Mouse (Mus musculus): Measurements from ENCODE around the gene Aicda.
"Not testable (repeated sequence)": the region's sequence is repeated elsewhere in the genome, so short reads cannot be mapped to it uniquely, and the experiment has no call there.

The Aicda gene

DNA sequence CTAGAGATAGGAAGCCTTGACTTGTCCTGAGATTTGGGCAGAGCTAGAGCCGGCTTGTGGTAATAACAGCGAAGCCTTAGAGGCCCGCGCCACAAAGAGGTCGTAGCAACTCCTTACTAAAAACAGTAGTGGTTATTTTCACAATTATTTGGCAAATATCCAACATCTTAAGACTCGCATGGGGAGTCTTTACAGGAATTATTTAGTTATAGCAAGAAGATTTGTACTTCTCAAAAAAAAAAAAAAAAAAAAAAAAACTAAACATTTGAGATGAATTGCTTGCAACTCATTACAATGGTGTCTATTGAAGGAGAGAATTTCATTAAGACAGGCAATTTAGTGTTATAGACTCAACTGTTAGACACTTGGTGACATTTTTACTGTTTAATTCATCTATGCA is 501 bp downstream of the Aicda start:
- DNase-seq (ENCODE audit: low read depth, low spot score), result no peak

DNA sequence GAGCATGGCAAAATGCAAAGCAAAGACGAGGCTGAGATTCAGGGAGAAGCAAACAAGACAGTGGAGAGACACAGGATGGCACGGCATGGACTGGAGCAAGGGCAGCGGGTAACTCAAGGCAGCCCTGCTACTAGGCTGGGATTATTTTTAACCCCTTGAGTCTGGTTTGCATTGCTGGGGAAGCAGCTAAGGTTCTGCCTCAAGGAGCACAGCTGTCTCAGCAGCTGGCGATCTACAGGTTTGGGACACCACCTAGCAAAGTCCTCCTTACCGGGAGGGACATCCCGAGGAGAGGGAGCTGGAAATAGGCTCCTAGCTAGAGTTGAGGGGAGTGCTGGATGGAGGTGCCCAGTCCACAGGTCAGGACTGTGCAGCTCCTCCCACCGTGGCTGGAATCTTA is 1.7 kb downstream of the Aicda start:
- no peak for DNase-seq (ENCODE audit: low read depth, low spot score)

DNA sequence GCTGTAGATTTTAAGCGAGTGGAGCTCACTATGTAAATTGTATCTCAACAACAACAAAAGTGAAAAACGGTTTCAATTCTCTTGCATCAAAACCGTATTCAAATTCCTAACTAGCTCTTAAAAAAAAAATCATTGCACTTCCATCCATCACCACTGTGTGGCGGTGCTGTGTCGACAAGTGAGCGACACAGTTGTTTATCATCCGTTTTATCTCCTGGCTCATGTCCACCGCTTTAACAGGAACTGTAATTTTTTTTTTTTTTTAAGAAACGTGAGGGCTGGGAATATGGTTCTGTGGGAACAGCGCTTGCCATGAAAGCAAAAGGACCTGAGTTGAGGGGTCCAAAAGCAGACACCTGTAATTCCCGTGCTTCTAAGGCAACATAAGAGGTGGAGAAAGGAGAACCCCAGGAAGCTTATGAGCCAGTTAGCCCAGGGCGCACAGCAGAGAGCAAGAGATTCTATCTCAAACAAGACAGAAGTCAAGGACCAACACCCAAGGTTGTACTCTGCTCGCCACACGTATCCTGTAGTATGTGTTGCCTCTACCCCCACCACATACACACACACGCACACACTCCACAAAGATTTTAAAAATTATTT is 3.5 kb downstream of the Aicda start:
- peak; percentile 50 for DNase-seq (ENCODE audit: low read depth, low spot score)

DNA sequence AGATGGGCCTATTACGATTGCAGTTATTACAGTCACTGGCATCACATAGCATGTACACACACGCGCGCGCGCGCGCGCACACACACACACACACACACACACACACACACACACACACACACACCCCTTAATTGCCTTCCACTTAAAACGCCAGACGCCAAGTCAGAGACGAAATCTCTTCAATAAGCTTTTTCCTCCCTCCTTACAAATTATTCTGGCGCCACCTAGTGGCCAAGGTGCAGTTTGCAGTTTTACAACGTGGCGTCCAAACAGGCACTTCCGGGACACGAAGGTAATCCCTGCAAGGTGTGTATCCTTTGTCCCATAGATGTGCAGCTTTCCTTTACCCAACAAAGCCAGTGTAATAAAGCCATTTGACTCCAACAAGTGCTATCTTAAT is 6.8 kb downstream of the Aicda start:
- peak; percentile 68 for DNase-seq (ENCODE audit: low read depth, low spot score)

DNA sequence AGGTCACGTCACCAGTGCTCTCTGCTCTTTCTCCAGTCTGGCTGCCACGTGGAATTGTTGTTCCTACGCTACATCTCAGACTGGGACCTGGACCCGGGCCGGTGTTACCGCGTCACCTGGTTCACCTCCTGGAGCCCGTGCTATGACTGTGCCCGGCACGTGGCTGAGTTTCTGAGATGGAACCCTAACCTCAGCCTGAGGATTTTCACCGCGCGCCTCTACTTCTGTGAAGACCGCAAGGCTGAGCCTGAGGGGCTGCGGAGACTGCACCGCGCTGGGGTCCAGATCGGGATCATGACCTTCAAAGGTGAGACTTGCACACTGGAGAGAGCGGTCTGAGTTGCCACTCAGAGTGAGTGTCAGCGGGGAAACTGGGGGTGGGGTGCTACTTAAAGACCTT is 7.4 kb downstream of the Aicda start:
- no peak for DNase-seq (ENCODE audit: low read depth, low spot score)

DNA sequence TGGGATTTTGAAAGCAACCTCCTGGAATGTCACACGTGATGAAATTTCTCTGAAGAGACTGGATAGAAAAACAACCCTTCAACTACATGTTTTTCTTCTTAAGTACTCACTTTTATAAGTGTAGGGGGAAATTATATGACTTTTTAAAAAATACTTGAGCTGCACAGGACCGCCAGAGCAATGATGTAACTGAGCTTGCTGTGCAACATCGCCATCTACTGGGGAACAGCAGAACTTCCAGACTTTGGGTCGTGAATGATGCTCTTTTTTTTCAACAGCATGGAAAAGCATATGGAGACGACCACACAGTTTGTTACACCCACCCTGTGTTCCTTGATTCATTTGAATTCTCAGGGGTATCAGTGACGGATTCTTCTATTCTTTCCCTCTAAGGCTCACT is 8.9 kb downstream of the Aicda start:
- DNase-seq (ENCODE audit: low read depth, low spot score), result peak; percentile 30

DNA sequence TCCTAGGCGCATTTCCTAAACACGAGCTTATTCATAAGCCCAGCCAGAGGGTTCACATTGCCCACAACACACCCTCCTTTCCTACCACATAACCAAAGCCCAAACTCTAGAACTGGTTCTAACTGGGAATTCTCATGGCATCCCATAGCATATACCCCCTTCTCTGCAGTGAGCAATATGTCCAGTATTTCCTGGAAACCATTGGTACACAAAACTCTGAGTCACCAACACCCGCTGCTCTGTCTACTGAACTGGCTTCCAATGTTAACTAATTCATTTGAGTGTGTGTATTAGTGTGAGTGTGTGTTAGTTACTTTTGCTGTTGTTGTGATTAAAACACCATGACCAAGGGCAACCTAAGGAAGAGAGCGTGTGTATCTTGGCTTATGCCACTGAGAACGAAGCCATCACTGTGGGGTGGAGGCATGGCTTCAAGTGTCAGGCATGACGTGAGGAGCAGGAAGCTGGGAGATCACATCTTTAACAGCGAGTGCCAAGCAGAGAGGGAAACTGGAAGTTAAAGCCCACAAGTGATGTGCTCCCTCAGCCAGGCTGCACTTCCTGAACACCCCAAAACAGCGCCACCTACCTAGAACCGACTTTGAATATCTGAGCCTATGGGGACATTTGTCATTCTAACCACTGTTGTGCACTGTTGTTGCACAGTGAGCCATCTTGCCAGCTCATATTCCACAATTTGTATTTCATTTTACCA is 11.6 kb downstream of the Aicda start:
- DNase-seq (ENCODE audit: low read depth, low spot score), result no peak

DNA sequence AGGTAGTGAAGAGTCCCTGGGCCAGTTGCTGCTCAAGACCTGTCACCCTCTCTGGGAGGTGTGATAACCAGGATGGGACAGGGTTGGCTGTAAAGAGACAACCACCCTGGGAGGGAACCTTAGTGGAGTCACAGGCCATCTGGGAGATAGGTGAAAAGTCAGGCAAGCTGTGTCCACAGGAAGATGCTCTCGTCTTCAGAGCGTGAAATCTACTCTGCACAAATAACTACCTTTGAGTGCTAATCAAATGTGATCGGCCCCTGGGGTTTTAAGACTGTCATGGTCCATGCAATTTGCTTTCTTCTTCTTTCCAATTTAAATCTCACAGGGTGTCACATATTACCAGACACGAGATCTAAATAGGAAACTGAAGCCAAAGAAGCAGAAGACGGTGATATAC is 15.5 kb downstream of the Aicda start:
- no peak for DNase-seq (ENCODE audit: low read depth, low spot score)

DNA sequence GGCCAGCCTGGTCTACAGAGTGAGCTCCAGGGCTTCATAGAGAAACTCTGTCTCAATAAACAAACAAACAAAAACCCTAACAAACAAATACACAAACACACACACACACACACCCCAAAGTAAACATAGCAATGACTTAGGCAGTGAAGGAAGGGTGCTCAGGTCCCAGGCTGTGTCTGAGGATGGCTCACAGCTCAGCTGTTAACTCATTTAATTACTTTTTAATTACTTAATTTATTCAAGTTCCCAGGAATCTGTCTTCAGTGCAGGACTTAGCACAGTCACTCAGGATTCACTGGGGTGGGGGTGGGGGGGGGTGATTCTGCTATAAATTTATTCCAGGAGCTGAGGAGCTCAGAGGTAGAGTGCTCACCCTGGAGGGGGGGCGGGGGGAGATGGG is 16.2 kb downstream of the Aicda start:
- DNase-seq (ENCODE audit: low read depth, low spot score), result no peak

DNA sequence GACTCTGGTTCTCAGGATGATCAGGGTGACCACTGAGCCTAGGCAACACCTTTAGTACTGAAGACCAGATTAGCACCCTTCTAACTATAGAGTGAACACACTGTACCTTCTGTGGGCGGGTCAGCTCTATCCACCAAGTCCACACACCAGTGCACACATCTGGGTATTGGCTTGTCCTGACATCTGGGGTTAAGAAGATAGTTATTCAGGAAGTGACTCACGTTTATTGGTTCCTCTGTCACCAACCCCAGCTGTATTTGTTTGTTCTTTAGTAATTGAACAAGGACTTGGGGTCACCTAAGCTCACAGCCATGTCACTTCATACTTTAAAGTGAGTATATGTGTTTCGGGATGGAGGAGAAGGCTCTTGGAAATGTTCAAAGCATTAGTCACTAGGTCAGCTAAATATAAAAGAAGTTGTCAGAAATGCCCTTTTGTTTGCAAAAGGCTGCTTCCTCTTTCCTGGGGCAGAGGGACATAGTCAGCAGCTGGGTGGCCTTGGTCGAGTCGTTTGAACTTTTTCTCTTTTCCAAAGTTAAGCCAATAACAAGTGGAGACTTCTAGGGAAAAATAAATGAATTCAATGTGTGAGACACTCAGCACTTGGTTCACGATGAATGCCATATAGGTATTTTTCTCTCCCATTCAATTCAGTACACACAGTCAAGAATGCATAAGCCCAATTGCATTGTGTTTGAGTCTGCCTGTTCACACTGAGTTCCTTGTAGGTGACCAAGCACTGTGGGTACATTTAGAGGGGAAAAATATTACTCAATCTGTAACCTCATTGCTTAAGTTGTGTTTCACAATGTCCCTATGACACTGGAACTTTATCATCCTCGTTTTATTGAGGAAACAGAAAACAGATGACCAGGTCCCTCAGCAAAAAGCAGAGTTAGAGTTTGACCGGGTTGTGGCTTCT is 17.4 kb downstream of the Aicda start:
- no peak for DNase-seq (ENCODE audit: low read depth, low spot score)

DNA sequence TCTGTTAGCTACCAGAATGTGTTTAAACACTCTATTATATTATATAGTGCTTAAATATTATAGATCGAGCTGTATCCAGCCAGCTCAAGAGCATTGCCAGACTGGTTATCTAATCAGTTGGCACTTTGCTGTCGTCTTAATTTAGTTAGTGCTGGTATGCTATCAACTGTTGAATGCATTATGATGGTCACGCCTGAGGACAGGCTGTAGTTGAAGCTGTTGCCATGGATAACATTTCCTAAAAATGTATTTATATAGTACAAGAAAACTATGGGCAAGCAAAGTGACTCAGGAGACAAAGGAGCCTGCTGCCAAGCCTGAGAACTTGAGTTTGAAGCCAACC is 18.0 kb downstream of the Aicda start:
- DNase-seq (ENCODE audit: low read depth, low spot score), result no peak

DNA sequence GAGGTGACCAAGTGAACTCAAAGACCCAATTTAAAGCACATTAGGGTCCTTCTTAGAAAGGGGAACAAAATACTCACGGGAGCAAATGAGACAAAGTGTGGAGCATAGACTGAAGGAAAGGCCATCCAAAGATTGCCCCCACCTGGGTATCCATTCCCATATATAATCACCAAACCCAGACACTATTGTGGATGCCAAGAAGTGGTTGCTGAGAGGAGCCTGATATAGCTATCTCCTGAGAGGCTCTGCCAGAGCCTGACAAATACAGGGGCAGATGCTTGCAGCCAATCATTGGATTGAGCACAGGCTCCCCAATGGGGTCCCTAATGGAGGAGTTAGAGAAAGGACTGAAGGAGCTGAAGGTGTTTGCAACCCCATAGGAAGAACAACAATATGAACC is 21.4 kb downstream of the Aicda start:
- DNase-seq (ENCODE audit: low read depth, low spot score), result not testable (repeated sequence)

DNA sequence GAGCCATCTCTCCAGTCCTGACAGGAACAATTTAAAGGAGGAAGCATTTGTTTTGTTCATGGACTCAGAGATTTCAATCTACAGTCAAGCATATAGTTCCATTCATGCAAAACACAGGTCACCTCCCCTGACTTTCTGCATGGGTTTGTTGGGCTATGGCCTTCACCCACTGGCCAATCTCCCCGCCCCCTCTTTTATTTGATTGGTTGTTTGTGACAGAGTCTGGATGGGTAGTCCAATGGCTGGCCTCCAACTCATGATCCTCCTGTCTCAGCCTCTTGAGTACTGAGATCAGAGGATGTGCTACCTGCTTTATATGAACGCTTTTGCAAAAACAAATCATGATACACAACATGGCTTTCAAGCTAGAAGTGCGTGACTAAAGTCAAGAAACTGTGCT is 23.4 kb downstream of the Aicda start:
- no peak for DNase-seq (ENCODE audit: low read depth, low spot score)

DNA sequence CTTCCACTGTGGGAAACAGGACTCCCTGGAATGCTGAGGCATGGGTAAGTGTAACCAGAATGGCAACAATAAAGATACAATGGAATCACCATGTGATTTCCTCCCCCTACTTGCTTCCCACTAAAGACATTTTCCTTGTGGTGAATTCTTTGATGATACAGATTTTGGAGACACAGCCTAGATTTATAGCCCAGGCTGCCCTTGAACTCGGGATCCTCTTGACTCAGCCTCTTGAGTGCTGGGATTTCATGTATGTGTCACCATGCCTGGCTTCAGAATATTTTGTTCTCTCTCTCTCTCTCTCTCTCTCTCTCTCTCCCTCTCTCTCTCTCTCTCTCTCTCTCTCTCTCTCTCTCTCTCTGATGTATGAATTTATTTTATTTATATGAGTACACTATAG is 25.5 kb downstream of the Aicda start:
- DNase-seq (ENCODE audit: low read depth, low spot score), result no peak

DNA sequence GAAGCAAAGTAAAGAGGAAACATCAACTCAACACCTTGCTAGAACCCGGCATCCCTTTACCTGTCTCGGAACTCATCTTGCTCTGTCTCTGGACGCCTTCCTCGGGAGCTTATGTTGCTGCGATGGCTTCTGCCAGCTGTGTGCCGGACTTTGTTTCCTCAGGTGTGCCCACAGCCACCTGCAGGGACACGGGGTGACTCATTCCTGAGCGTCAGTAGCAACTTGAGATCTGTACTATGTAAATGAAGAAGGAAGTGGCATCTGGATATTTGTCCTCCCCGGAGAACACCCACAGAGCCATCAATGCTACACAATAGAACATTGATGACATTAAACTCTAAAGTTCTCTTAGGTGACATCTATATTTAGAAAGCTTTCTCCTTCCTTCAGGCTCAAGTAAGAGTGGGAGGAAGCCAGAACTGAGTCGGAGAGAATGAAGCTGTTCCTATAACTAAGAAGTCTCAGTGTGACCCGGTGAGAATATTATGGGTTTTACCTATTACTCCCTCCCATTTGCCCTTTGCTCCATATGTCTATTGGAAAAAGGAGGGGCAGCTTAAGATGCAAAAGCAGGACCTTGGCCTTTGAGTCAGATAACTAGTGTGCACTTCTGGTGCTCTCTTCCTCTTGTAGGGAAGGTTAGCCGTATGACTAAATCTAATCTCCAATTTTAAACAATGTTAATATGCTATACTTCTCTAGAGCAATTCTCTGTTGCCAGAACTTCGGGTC is 37.6 kb downstream of the Aicda start:
- no peak for DNase-seq (ENCODE audit: low read depth, low spot score)

DNA sequence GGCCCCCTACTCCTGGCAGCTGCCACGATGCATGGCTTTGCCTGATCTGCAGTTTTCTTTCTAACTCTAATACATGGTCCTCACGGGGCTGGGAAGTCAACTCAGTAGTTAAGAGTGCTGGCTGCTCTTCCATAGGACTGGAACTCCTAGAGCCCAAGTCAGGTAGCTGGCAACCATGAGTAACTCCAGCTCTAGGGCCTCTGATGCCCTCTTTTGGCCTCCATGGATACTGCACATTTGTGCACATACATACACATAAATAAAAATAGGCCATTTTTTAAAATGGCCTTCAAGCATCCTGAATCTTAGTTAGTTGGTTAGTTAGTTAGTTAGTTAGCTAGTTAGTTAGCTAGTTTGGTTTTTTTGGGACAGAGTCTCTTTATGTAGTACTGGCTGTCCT is 39.3 kb downstream of the Aicda start:
- DNase-seq (ENCODE audit: low read depth, low spot score), result no peak

DNA sequence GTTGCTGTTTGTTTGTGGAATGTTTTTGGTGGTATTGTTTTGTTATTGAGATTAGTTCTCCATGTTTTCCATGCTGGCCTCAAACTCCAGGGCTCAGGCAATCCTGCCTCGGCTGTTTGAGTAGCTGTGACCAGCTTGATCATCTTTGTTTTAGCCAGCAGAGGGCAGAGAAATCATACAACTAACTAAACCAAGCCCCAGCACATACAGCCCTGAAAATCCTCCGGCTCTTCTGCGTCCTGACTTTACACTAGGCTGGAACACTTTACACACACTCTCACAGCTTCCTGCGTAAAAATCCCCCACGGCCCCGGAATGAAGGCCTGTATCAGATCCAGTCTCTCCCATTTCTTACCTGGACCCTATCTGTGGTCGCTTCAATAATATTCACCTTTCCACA is 42.0 kb downstream of the Aicda start:
- peak; percentile 8 for DNase-seq (ENCODE audit: low read depth, low spot score)

DNA sequence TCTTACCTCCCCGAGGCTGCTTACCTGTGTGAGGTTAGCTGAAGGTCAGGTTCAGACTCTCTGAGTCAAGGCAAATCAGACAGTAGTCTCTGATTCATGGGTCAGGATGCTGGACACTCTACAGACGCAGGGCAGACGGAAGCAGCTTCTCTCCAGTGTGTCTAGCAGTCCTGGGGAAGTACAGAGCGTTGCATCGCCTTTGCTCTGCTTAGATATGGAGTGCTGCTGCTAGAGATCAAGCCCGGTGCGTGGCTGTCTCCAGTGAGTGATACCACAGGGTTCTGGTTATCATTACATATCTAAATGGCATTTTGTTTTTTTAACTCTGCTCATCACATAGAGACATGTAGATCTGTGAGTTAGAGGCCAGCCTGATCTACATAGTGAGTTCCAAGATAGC is 43.0 kb downstream of the Aicda start:
- DNase-seq (ENCODE audit: low read depth, low spot score), result no peak

DNA sequence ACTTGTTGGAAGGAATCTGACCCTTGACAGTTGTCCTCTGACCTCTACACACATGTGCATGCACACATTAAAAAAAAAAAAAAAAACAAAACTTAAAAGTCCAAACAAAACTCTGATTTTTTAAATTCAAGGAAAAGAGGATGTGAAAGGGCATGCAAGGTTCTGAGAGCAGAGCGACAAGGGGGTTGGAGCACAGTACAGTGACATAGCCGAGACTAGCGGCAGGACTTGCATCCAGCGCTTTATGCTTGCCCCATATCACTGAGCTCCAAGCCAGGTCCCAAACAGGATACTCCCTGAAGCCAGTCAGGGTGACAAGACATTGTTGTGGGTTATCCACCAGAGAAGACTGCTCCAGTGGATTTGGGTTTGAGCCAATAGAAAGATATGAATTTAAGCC is 44.4 kb downstream of the Aicda start:
- DNase-seq (ENCODE audit: low read depth, low spot score), result no peak

DNA sequence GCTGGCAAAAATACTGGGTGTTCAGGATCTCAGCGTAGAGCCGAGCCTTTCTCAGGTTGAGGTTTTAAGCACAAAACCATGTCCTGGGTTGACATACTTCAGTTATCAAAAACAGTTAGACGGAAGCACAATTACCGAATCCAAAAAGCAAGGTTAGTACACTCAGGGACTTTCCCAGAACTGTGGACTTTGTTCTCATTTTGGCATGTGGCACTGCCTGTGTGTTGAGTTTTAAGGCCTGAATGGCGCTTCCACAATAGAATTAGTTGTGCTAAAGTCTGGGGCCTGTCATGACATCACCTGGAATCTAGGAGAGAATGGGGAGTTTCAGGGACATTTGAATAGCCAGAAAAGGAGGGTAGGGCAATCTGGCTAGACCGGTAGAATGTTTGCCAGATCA is 44.8 kb downstream of the Aicda start:
- no peak for DNase-seq (ENCODE audit: low read depth, low spot score)

DNA sequence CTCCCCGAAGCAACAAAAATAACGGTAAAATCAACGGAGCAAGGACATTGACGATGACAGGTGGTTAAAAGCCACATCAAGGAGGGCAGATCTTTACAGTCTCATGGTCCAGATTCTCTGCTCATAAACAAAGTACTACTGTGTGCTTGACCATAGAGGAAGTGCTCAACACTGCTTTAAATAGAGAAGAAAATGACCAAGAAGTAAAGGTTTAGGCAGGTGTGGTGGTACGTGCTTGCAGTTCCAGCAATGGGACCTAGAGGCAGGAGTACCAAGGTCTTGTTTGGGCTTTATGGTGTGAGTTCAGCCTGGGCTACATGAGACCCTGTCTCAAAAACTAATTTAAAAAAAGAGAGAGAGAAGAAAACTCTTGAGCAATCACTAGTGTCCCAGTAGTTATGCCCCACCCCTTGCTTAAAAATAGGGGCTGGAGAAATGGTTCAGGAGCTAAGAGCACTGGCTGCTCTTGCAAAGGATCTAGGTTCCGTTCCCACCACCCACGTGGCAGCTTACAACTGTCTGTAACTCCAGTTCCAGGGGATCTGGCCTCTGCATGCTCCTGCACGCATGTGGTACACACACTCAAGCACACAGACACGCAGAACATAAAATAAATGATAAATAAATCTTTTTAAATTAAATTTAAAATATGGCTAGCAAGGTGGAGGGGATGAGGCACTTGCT is 45.6 kb downstream of the Aicda start:
- no peak for DNase-seq (ENCODE audit: low read depth, low spot score)
